In the genomic region with DNA sequence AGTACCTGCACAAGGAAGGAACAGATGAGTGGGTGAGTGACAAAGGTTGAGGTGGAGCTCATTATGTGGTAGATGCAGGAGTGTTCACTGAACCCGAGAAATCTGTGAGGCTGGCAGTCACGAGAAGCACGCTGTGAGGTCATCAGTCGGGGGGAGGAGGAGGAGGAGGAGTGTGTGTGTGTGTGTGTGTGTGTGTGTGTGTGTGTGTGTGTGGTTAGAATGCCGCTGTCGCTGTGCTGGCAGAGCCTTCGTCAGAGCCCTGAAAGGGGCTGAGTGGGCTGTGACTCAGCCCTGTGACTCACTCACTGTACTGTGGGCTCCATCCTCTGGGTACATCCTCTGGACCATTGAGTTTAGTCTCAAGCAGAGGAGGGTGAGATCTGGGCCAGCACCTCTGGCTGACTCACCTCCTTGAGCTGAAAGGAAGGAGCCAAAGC, we compare ENCODE assay signal across 8 mouse cellular contexts. TPM values are rescaled to one million over a fixed set of nuclear protein-coding genes. Genes with fewer than 3 reads are reported as not detected.
DNase-seq lines count a peak whose midpoint lies in the region; ATAC-seq and TF ChIP-seq lines count a peak whose summit lies in the region.
"Had no signal": no experiment of that assay in that cellular context is flagged by ENCODE, and none has a peak within 500 bp of the region (broad histone marks: within the 10 kb centered on the region; RNA-seq: fewer than 3 reads in every experiment).

No protein-coding gene starts in this region.

- no peaks in the 10 kb centered on the region for H3K9me3 ChIP-seq in lung, postnatal 0 days (ENCODE audit: low read length)
- no peaks in the 10 kb centered on the region for H3K9me3 ChIP-seq in kidney, embryonic 14.5 days (ENCODE audit: control insufficient read depth, low read length)
- no peaks in the 10 kb centered on the region for H3K9me3 ChIP-seq in stomach, embryonic 14.5 days (ENCODE audit: control insufficient read depth, low read depth, low read length)

- H3K27ac ChIP-seq in lung, postnatal 0 days (ENCODE audit: low read length) = peak overlapping the region; percentile 47; the same call in 1 of the 2 replicates
- no peak overlapping the region for H3K27ac ChIP-seq in kidney, embryonic 14.5 days (ENCODE audit: low read depth, low read length)
- H3K27ac ChIP-seq in stomach, embryonic 14.5 days (ENCODE audit: low read length) = no peak overlapping the region
- no peak overlapping the region for H3K27ac ChIP-seq in layer of hippocampus, adult 2 months

- DNase-seq in lung, postnatal 0 days (ENCODE audit: low spot score) = peak; percentile 84
- DNase-seq in lung, adult 2 months = no peak
- peak; percentile 89 for DNase-seq in adrenal gland, adult 2 months
- DNase-seq in thymus, postnatal 36 days = no peak
- no peak for DNase-seq in layer of hippocampus, adult 2 months (ENCODE audit: low spot score in 2 of 2)
- DNase-seq: cerebellum, adult 18-20 months had no signal

- H3K27me3 ChIP-seq in lung, postnatal 0 days (replicated peaks; ENCODE audit: insufficient read depth, low read length) = no peaks in the 10 kb centered on the region
- H3K27me3 ChIP-seq in kidney, embryonic 14.5 days (ENCODE audit: control insufficient read depth, insufficient read depth, low read length) = no peaks in the 10 kb centered on the region
- H3K27me3 ChIP-seq in stomach, embryonic 14.5 days (ENCODE audit: control insufficient read depth, insufficient read depth, low read length) = no peaks in the 10 kb centered on the region

- H3K36me3 ChIP-seq in lung, postnatal 0 days (ENCODE audit: insufficient read depth, low read length) = no peaks in the 10 kb centered on the region
- no peaks in the 10 kb centered on the region for H3K36me3 ChIP-seq in kidney, embryonic 14.5 days (ENCODE audit: control insufficient read depth, insufficient read depth, low read length)
- no peaks in the 10 kb centered on the region for H3K36me3 ChIP-seq in stomach, embryonic 14.5 days (ENCODE audit: control insufficient read depth, insufficient read depth, low read length)

- H3K4me3 ChIP-seq in lung, postnatal 0 days (ENCODE audit: low read depth, low read length) = no peak overlapping the region
- H3K4me3 ChIP-seq in lung, adult 2 months (replicated peaks; ENCODE audit: extremely low read depth, low read depth, low read length) = no peak overlapping the region
- no peak overlapping the region for H3K4me3 ChIP-seq in kidney, embryonic 14.5 days (ENCODE audit: low read length)
- H3K4me3 ChIP-seq in stomach, embryonic 14.5 days (ENCODE audit: low read depth, low read length) = no peak overlapping the region
- no peak overlapping the region for H3K4me3 ChIP-seq in layer of hippocampus, adult 2 months

- H3K4me1 ChIP-seq in lung, postnatal 0 days (ENCODE audit: insufficient read depth, low read depth, low read length) = no peaks in the 10 kb centered on the region; the same call in 1 of the 2 replicates
- H3K4me1 ChIP-seq in lung, adult 2 months (ENCODE audit: control insufficient read depth, insufficient read depth, low read length) = peaks cover 2% of the 10 kb centered on the region
- peaks cover 10% of the 10 kb centered on the region for H3K4me1 ChIP-seq in kidney, embryonic 14.5 days (ENCODE audit: control insufficient read depth, insufficient read depth, low read length)
- H3K4me1 ChIP-seq in stomach, embryonic 14.5 days (ENCODE audit: control insufficient read depth, insufficient read depth, low read length) = no peaks in the 10 kb centered on the region

- H3K9ac ChIP-seq in lung, postnatal 0 days (replicated peaks; ENCODE audit: low read depth) = no peak overlapping the region
- H3K9ac ChIP-seq in kidney, embryonic 14.5 days (ENCODE audit: low read depth, low read length) = no peak overlapping the region
- H3K9ac ChIP-seq in stomach, embryonic 14.5 days (replicated peaks; ENCODE audit: low read depth, low read length) = no peak overlapping the region

- no peak overlapping the region for H3K4me2 ChIP-seq in lung, postnatal 0 days (replicated peaks; ENCODE audit: low read depth, low read length)
- no peak overlapping the region for H3K4me2 ChIP-seq in kidney, embryonic 14.5 days (replicated peaks; ENCODE audit: low read depth, low read length)
- no peak overlapping the region for H3K4me2 ChIP-seq in stomach, embryonic 14.5 days (replicated peaks; ENCODE audit: low read depth, low read length)

- TF ChIP-seq CTCF in lung, postnatal 0 days (IDR thresholded peaks at IDR 0.05) = no peak
- no peak for TF ChIP-seq CTCF in lung, adult 2 months (IDR thresholded peaks at IDR 0.05; ENCODE audit: insufficient read depth, low read length)
- no peak for TF ChIP-seq CTCF in layer of hippocampus, adult 2 months (conservative IDR thresholded peaks at IDR 0.05)

- 50% methylated on average over 7 of the region's 7 CpGs for WGBS in lung, postnatal 0 days
- WGBS in lung, adult 2 months = 41% methylated on average over 7 of the region's 7 CpGs
- WGBS in kidney, embryonic 14.5 days = 60% methylated on average over 7 of the region's 7 CpGs
- WGBS in stomach, embryonic 14.5 days = 72% methylated on average over 7 of the region's 7 CpGs

- peak; percentile 68 for TF ChIP-seq EP300 in lung, postnatal 0 days (IDR thresholded peaks at IDR 0.05)

- ATAC-seq in lung, postnatal 0 days = peak; percentile 98
- peak; percentile 73; the same call in 1 of the 2 replicates for ATAC-seq in kidney, embryonic 14.5 days (ENCODE audit: low FRiP score, low TSS enrichment)
- ATAC-seq in stomach, embryonic 14.5 days (ENCODE audit: insufficient number of reproducible peaks, insufficient read depth, low FRiP score, low read depth) = 0 out of 2 replicates have a peak, but pooled peaks have one; percentile 6

- no peak for TF ChIP-seq POLR2A in lung, adult 2 months (IDR thresholded peaks at IDR 0.05; ENCODE audit: borderline replicate concordance, extremely low read depth, low read depth, low read length)

RNA-seq across cellular contexts. Expression of gene Mrpl33, which starts 20.2 kb away (rescaled TPM):
- 307 and 313 TPM in 2 replicates for polyA plus RNA-seq in lung, postnatal 0 days (2015; fragmentation: Nextera tagmentation; extraction: Ambion mirVana)
- 15.9 and 19.5 TPM in 2 replicates for polyA plus RNA-seq in lung, adult 2 months (2012; rRNA removed)
- total RNA-seq in adrenal gland, adult 2 months (2021) = 100 to 1,000 TPM; 294 to 325 TPM
- polyA plus RNA-seq in adrenal gland, adult 2 months (2012; rRNA removed) = 21.1 and 31.6 TPM in 2 replicates
- polyA plus RNA-seq in kidney, embryonic 14.5 days (2014; fragmentation: Nextera tagmentation; extraction: Ambion mirVana) = 253 and 349 TPM in 2 replicates
- 301 and 326 TPM in 2 replicates for polyA plus RNA-seq in stomach, embryonic 14.5 days (2014; fragmentation: Nextera tagmentation; extraction: Ambion mirVana)
- 10 to 100 TPM; 82.1 to 99.8 TPM for total RNA-seq in layer of hippocampus, adult 2 months (2021)

RNA-seq across cellular contexts. Expression of gene Supt7l, which starts 49.0 kb away (rescaled TPM):
- polyA plus RNA-seq in lung, postnatal 0 days (2015; fragmentation: Nextera tagmentation; extraction: Ambion mirVana) = 11.4 and 12.4 TPM in 2 replicates
- 10.9 and 13.3 TPM in 2 replicates for polyA plus RNA-seq in lung, adult 2 months (2012; rRNA removed)
- total RNA-seq in adrenal gland, adult 2 months (2021) = 10 to 100 TPM; 15.7 to 20.1 TPM
- polyA plus RNA-seq in adrenal gland, adult 2 months (2012; rRNA removed) = 11.7 and 13.0 TPM in 2 replicates
- polyA plus RNA-seq in kidney, embryonic 14.5 days (2014; fragmentation: Nextera tagmentation; extraction: Ambion mirVana) = 18.5 and 23.8 TPM in 2 replicates
- polyA plus RNA-seq in stomach, embryonic 14.5 days (2014; fragmentation: Nextera tagmentation; extraction: Ambion mirVana) = 20.7 and 21.4 TPM in 2 replicates
- 10 to 100 TPM; 19.6 TPM for total RNA-seq in layer of hippocampus, adult 2 months (2021)

RNA-seq across cellular contexts. Expression of gene Slc4a1ap, which starts 49.8 kb away (rescaled TPM):
- 15.0 and 16.2 TPM in 2 replicates for polyA plus RNA-seq in lung, postnatal 0 days (2015; fragmentation: Nextera tagmentation; extraction: Ambion mirVana)
- polyA plus RNA-seq in lung, adult 2 months (2012; rRNA removed) = 13.4 and 15.8 TPM in 2 replicates
- 10 to 100 TPM; 27.9 to 31.2 TPM for total RNA-seq in adrenal gland, adult 2 months (2021)
- 13.9 and 16.4 TPM in 2 replicates for polyA plus RNA-seq in adrenal gland, adult 2 months (2012; rRNA removed)
- polyA plus RNA-seq in kidney, embryonic 14.5 days (2014; fragmentation: Nextera tagmentation; extraction: Ambion mirVana) = 31.1 and 31.2 TPM in 2 replicates
- 30.5 and 35.5 TPM in 2 replicates for polyA plus RNA-seq in stomach, embryonic 14.5 days (2014; fragmentation: Nextera tagmentation; extraction: Ambion mirVana)
- total RNA-seq in layer of hippocampus, adult 2 months (2021) = 10 to 100 TPM; 51.9 to 53.8 TPM

Comparison
In these comparisons a context has a peak if more than half of its experiments do, and no peak if none do; other contexts are left out.
1. DNase-seq: peak in lung, postnatal 0 days (single experiment) and adrenal gland, adult 2 months (single experiment); none in lung, adult 2 months (single experiment), thymus, postnatal 36 days (0 of 2) and layer of hippocampus, adult 2 months (0 of 2).
2. ATAC-seq: peak in every context shown above with its lines; median percentile 98 in lung, postnatal 0 days; 73 in kidney, embryonic 14.5 days; 6 in stomach, embryonic 14.5 days.